Mouse (Mus musculus) adrenal gland, adult (tissue): ENCODE results near the gene Mta1.
A peak's percentile ranks its signal among the peaks of the same experiment; 100 is the strongest.

Experiments
- DNase-seq, 2 experiments: peaks; one replicate each; pipeline ENCODE4 v3.0.0; 2022 to 2023; ENCODE audit warnings: low spot score in 1 of 2; ENCODE audit not compliant: inconsistent age in 2 of 2

Mta1 gene

GRCm38 (mm10) chr12:113097040-113097439, 1.0 kb upstream of the Mta1 start:
- peak in 1 of 2 experiments; percentile 33 for DNase-seq

DNA sequence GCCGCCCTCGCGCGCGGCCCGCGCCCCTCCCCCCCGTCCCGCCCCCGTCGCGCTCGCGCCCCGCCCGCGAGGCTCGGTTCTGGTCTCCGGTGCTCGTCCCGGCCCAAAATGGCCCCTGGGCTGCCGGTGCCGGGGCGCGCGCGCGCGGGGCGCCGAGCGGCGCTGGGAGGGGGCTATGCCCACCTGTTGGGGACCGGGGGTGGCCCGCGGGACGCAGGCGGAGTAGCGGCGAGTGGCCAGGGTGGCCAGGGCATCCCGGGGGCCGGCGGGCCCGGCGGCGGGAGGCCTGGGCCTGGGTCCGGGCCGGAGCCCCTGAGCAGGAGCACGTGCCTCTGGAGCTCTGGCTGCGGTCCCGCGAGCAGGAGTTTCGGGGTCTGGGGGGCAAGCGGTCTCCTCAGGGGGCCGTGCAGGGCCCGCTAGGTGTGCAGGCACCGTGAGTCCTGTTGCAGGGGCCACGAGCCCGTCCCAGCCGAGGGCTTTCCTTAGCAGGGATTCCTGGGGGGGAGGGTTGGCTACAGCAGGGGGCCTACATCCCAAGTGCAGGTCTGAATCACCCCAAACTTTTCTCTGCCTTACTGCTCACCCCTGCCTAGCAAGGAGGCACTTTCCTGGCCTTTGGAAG, 563 bp downstream of the Mta1 start:
- DNase-seq, result peak; percentile 59 to 82

DNA sequence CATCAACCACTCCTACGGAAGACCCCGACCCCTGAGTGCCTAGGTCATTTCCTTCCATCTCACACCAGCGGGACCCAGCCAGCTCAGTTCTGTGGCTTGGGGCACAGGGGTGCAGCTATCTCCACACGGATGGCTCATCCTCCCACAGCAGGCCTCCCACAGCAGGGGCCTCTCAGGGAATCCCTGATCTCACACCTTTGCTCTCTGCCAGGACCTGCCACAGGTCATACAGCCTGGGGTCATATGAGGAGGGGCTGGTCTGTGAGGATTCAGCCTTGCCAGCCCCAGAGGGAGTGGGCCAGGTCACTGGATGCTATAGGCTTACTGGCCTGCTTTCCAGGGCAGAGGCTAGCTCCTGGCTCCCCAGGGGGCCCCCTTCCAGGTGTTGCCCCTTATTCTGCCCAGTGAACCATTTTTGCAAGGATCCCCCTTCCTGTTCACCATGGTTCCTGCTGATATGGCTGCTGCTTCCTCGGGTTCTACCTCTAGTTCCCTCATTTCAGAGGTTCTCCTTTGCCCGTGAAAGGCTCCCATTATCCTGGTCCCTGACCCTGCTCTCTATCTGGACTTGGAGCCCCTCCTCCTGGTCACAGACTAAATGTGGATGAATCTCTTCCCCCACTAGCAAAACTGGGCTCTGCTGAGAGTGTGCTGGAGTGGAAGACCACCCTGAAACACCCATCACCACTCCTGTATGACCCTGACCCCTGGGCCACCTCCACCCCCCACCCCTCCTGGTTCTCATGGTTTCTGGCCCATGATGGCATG, 1.6 kb downstream of the Mta1 start:
- DNase-seq, result peak in 1 of 2 experiments; percentile 56

DNA sequence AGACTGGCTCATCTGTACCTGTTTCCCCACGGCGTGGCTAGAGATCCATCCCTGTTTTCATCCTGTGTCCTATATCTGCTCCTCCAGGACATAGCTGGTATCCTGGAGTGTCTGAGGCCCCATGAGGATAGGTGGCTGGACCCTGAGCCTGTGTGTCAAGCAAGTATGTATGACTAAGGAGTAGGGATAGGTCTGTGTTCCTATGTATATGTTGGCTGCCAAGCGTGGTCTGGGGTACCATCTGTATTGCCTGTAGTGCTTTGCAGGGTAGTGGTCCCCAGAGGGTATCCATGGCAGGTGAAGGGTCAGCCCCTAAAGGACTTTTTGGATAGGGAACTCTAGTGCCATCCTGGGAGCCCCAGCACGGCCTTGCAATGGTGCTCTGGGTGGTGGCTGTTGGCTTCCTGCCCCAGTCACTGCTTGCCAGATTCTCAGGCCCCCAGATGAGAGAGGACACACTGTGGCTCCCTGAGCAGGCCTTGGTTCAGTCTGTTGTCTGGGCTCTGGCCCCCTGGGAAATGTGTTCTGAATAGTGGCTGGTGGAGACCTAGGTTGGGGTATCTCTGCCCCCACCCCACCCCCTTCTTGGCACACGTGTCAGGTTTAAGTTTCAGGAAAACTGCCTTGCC, 2.5 kb downstream of the Mta1 start:
- peak; percentile 68 to 87 for DNase-seq

- no peak for DNase-seq
Observed at GRCm38 (mm10) chr12:113101251-113101960, 3.3 kb downstream of the Mta1 start.

- peak; percentile 80 to 90 for DNase-seq
Observed at GRCm38 (mm10) chr12:113102461-113102860, 4.4 kb downstream of the Mta1 start.

GRCm38 (mm10) chr12:113103846-113104451, 5.9 kb downstream of the Mta1 start:
- peak in 1 of 2 experiments; percentile 82 for DNase-seq

DNA sequence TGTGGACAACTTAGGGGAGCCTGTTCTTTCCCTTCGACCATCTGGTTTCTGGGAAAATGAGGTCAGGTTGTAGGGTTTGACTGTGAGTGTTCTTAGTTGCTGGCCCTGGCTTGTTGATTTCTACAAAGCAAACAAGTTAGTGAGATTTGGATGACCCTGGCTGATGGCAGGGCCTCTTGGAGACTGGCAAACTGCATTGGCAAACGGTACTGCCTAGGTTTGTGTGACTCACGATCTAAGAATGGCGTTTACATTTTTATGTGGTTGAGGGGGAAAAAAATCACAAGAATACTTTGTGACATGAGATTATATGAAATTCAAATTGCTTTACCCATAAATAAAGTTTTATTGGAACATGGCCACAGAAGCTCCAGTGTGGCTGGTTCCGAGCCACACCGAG, 8.3 kb downstream of the Mta1 start:
- DNase-seq, result peak in 1 of 2 experiments; percentile 79

DNA sequence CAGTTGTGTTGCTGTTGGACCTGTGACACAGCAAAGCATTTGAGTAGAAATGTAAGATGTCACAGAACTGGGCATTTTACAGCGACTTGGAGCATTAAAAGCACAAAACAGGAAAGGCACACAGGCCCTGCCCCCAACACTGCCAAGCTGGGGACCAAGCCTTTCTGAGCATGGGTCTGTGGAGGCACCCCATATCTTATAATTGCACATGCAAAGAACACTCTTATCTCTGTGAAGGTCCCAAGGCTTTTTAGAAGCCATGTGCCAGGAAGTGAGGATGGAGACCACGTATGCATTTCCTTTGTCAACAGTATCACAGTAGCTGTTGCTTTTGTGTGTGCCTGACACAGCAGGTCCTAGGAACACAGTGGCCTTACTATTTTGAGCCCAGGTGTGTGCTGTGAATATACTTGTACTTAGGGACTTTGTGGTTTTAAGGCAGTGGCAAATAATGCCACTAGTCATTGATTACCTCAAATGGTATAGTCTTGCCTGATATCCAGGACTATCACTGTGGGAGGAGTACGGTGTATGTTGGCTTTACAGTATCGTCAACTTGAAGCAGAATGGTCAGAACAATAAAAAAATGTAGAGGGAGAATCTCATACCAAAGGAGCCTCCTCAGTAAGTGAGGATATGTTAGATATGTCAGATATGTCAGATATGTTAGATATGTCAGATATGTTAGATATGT, 9.5 kb downstream of the Mta1 start:
- peak in 1 of 2 experiments; percentile 44 for DNase-seq

- peak in 1 of 2 experiments; percentile 85 for DNase-seq
Observed at GRCm38 (mm10) chr12:113108528-113109283, 10.6 kb downstream of the Mta1 start.

- DNase-seq, result no peak
Observed at GRCm38 (mm10) chr12:113109801-113110200, 11.7 kb downstream of the Mta1 start.

- peak in 1 of 2 experiments; percentile 80 for DNase-seq
Observed at GRCm38 (mm10) chr12:113114141-113114540, 16.1 kb downstream of the Mta1 start.

DNA sequence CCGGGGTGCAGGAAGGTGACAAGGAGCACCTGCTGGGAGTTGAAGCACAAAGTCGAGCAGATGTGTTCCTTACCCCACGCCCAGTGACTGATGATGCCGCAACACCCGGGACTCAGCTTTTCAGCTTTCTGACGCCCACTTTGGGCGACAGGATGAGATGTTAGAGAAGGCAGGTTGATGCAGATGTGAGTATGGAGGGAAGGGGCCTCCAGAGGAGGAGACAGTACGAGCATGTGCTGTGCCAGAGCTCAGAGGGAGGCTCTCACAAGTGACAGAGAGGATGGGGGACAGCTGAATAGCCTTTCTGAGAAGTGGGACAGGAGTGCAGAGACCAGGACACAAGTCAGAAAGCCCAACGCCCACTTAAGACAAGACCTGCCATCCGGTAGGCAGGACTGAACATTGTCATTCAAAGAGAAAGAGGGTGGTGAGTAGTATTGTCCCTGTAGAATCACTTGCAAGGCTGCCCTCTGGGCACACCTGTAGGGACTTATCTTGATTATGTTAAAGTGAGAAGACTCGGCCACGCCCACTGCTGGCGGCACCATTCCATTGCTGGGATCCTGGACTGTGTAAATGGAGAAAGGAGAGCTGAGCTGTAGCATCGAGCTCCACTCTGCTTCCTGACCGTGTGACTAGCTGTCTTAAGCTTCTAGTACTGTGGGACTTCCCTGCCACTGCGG, 16.9 kb downstream of the Mta1 start:
- DNase-seq, result no peak

DNA sequence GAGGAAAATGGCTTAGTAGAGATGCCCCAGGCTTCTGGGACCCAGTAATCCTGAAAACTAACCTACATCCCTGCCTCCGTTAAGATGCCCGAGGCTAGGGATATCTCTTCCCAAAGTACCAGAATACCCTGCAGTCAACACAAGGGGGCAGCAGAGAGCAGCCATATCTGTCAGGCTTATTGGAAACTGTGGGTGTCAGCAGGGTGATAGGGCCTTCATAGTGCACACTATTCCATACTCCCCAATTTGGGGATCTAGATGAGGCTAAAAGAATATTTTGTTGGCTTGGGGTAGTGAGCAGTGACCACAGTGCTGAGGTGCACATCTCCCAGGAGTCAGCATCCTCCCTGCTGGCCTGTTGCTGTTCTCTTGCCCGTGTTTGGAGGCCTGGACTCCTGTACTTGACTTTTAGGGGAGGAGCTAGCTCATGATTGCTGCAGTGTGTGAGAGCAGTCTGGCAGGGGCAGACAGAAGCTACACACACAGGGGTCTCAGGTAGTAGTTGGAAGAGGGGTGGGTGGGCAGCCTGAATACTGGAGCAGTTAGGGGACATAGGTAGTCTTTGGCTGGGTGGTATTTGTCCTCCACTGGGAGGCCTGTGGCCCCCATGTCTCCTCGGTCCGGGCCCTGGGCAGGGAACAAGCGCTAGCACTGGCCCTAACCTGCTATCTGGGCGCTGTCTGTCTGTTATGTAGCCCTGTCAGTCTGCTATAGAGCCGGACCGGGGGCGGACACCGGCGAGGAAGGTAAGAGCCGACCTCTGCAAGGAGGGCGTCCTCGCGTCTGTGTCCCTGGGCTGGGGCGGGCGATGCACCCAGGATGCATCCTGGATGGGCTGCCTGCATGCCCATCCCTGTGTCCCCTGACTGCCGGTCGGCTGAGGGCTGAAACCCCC, 21.7 kb downstream of the Mta1 start:
- DNase-seq, result peak; percentile 75 to 93

DNA sequence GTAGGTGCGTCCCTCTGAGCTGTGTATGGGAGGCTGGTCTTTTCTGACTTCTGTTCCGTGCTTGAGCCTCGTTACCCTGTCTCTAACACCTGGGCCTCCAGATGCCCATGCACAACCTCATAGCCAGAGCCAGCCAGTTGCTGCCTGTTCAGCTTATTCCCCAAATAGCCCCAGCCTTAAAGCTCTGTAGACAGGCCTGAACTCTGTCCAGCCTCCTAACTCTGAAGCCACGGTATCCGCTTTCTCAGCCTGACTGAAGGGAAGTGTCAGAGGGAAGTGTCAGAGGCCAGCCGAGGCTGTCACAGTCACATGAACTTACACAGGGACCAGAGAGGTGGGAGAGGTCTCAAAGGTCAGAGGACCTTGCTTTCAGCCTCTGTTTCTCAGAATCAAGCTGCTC, 26.6 kb downstream of the Mta1 start:
- no peak for DNase-seq

GRCm38 (mm10) chr12:113130732-113131131, 32.7 kb downstream of the Mta1 start:
- peak in 1 of 2 experiments; percentile 60 for DNase-seq

DNA sequence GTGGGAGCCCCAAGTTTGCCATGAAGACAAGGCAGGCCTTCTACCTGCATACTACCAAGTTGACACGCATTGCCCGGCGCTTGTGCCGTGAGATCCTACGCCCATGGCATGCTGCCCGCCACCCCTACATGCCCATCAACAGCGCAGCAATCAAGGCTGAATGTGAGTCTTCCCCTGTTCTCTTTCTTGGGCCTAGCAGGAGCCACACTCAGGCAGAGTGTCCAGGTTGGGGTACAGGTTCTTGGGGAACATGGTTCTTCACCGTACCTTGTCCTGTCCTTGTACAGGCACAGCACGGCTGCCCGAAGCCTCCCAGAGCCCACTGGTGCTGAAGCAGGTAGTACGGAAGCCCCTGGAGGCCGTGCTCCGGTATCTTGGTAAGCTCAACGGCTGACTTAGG, 33.5 kb downstream of the Mta1 start:
- DNase-seq, result no peak

DNA sequence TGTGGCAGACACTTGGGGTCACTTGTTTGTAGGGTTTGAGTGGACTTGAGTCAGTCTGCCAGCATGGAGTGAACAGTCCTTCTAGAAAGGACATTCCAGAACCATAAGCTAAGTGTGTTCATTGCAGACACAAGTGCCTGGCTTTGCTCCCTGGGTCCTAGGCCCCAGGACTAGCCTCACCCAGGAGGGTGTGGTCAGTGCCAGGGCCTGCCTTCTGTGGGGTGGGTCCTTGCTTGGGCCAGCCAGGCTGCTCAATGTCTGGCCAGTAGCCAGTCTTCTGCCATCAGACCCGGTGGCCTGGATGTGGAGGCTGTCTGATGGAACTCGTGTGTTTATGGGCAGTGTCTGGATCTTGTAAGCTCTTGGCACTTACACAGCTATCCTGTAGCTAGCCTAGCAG, 34.5 kb downstream of the Mta1 start:
- peak in 1 of 2 experiments; percentile 55 for DNase-seq
